Mouse (Mus musculus): ENCODE data around the gene Nf1.

Gene Nf1

GRCm38 (mm10) chr11:79460756-79461450 lies 121.4 kb downstream of the Nf1 start:
- DNase-seq (ENCODE audit: low spot score in 2 of 2): no peak

- no peak for DNase-seq (ENCODE audit: low spot score in 2 of 2)
These were observed 128.6 kb downstream of the Nf1 start for GRCm38 (mm10) chr11:79468097-79468496.

- no peak for DNase-seq (ENCODE audit: low spot score in 2 of 2)
These were observed 143.9 kb downstream of the Nf1 start for GRCm38 (mm10) chr11:79483392-79483791.

GRCm38 (mm10) chr11:79483876-79484528 lies 144.5 kb downstream of the Nf1 start:
- DNase-seq (ENCODE audit: low spot score in 2 of 2): no peak

- DNase-seq (ENCODE audit: low spot score in 2 of 2): no peak
These were observed 145.2 kb downstream of the Nf1 start for GRCm38 (mm10) chr11:79484721-79485120.

GRCm38 (mm10) chr11:79494976-79495800 lies 155.7 kb downstream of the Nf1 start:
- no peak for DNase-seq (ENCODE audit: low spot score in 2 of 2)

GRCm38 (mm10) chr11:79502917-79503316 lies 163.4 kb downstream of the Nf1 start:
- no peak for DNase-seq (ENCODE audit: low spot score in 2 of 2)

GRCm38 (mm10) chr11:79503845-79504244 lies 164.4 kb downstream of the Nf1 start, which contains the start of gene Omg:
Omg (minus strand) TSS chr11:79504084.
- no peak for DNase-seq (ENCODE audit: low spot score in 2 of 2)

GRCm38 (mm10) chr11:79504506-79504905 lies 165.0 kb downstream of the Nf1 start:
- no peak for DNase-seq (ENCODE audit: low spot score in 2 of 2)

- DNase-seq (ENCODE audit: low spot score in 2 of 2): no peak
These were observed 172.5 kb downstream of the Nf1 start for GRCm38 (mm10) chr11:79511970-79512369.

GRCm38 (mm10) chr11:79515331-79515730 lies 175.8 kb downstream of the Nf1 start:
- DNase-seq (ENCODE audit: low spot score in 2 of 2): no peak

- DNase-seq (ENCODE audit: low spot score in 2 of 2): no peak
These were observed 176.3 kb downstream of the Nf1 start for GRCm38 (mm10) chr11:79515798-79516197.

GRCm38 (mm10) chr11:79519299-79519698 lies 179.8 kb downstream of the Nf1 start:
- no peak for DNase-seq (ENCODE audit: low spot score in 2 of 2)

GRCm38 (mm10) chr11:79519878-79520291 lies 180.4 kb downstream of the Nf1 start:
- no peak for DNase-seq (ENCODE audit: low spot score in 2 of 2)

GRCm38 (mm10) chr11:79520772-79521171 lies 181.3 kb downstream of the Nf1 start:
- no peak for DNase-seq (ENCODE audit: low spot score in 2 of 2)

GRCm38 (mm10) chr11:79521930-79522329 lies 182.4 kb downstream of the Nf1 start:
- no peak for DNase-seq (ENCODE audit: low spot score in 2 of 2)

- no peak for DNase-seq (ENCODE audit: low spot score in 2 of 2)
These were observed 183.5 kb downstream of the Nf1 start for GRCm38 (mm10) chr11:79522944-79523343.

- no peak for DNase-seq (ENCODE audit: low spot score in 2 of 2)
These were observed 184.2 kb downstream of the Nf1 start, which contains the start of gene Evi2b for GRCm38 (mm10) chr11:79523560-79524309. Evi2b (minus strand) TSS chr11:79523762.

- DNase-seq (ENCODE audit: low spot score in 2 of 2): no peak
These were observed 184.8 kb downstream of the Nf1 start for GRCm38 (mm10) chr11:79524310-79524575.

GRCm38 (mm10) chr11:79526549-79526948 lies 187.1 kb downstream of the Nf1 start:
- DNase-seq (ENCODE audit: low spot score in 2 of 2): no peak

- DNase-seq (ENCODE audit: low spot score in 2 of 2): no peak
These were observed 187.7 kb downstream of the Nf1 start for GRCm38 (mm10) chr11:79527015-79527738.

Measured in cerebellum, postnatal 4 days (tissue).